Mouse (Mus musculus) urinary bladder, adult 2 months (tissue): ENCODE measurements around the gene Gldc. TPM values are rescaled to one million over a fixed set of nuclear protein-coding genes. Genes with fewer than 3 reads are reported as not detected.

Experiments
- DNase-seq: peaks from one replicate; pipeline ENCODE4 v3.0.0; 2022; ENCODE audit warnings: low spot score
- polyA plus RNA-seq: library from polyadenylated mRNA; depleted of rRNA; stranded (reverse); fragments of >200 nt; gene quantifications from 2 replicates; pipeline ENCODE4 v1.2.3, GENCODE M21; 2012; rRNA removed

The Gldc gene
- polyA plus RNA-seq, 1 experiment = 39.4 TPM

DNA sequence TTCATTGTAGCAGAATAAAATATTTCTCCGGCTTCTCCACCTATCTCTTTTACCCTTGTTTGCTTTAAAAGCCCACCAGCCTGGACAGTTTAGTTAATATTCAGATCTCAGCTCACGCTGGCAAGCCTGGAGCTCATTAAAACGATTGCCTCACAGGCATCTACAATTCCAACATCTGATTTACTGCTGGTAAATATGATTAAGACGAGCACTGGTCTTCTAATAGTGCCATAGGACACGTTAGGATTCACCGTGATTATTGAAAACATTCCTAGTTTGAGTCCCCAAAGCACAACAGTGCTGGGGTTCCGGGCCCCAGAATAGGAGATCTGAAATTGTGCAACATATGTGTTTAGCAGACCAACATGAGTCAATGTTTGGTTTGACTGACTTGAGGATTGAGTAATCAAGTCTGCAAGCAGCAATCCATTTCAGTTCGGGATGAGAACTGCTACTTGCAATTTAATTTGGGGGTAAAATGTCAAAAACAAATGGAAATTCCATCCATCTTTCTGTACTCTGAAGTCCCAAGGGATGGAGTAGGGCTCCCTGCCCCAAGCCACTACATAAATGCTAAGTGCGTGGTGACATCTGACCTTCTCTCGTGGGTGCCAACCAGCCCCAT is 67.9 kb downstream of the Gldc start:
- no peak for DNase-seq

DNA sequence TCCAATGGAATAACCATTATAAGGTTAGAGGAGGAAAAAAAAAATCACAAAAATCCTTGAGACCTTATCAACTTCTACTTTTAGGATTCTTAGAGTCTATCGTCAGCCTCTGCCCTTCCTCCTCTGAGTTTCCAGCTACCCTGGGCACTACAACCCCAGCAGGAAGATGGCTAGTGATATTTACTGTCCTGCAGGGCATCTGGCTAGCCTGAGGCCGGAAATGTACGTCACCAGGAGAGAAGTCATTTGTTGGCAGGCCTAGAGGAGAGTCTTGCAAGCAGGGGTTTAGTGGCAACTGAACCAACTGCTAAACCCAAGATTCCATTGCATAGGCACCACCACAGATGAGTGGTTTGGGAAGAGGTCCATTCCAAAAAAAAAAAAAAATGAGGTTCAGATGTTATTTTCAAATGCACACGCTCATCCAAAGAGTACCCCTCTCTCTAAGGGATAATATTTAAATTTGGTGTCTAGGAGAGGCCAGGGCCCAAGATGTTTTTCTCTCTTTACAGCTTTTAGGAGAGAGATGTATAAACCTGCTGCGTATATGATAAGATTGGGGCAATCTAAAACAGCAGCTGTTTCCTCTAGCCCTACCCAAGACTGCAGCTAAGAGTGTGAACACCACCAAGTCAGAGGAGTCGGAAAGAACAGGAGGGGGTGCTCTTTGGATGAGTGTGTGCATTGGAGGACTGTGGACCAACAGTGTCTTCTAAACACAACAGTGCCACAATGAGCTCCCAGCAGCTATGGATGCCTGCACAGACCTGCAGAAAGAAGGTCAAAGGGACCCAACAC is 70.0 kb downstream of the Gldc start:
- DNase-seq = no peak

DNA sequence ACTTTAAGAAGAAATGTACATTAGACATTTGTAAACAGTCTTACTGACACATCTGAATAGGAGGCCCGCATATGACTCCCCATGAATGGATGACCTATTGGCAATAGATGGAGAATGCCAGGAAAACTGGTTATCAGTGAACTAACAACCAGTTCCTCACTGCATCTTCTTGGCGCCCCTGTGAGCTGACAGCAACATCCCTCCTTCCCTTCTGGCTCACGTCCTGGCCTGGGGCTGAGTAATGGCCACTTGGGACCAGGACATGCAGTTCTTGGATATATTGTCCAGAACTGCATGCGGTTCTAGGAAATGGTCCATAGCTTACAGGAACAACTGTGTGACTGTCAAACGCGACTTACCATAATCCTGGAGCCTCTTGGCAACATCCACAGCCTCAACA is 72.6 kb downstream of the Gldc start:
- DNase-seq = no peak

DNA sequence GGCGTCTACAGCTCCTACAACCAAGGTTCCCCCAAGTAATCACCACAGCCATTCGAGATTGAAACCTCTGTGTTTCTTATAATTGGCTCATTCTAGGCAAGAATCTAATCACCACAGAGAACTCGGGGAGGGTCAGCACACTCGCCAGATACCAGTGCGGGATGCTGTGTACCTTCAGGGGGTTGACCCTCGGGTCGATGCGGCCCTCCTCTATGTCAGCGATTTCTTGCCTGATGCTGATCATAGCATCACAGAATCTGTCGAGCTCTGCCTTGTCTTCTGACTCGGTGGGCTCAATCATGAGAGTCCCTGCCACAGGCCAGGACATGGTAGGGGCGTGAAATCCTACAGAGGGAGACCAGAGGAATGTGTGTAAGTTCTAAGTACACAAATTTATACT is 74.7 kb downstream of the Gldc start:
- no peak for DNase-seq

DNA sequence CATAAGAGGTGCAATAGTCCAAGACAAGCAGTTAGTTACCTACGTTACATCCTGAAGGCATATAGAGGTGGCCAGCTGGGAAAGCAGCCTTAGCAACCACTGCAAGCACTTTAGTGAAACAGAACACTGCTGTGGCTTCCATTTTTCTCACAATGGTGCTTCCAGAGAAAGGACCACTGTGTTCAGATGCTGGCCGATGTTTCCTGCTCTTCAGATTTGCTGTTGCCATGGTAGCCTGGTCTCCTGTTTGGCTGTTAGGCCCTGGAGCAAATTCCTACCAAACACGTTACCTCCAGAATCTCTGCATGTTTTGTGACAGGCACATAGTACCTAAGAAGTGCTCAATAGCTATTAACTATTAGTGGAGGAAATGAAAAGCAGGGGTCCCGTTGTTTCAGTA is 78.2 kb downstream of the Gldc start:
- no peak for DNase-seq

DNA sequence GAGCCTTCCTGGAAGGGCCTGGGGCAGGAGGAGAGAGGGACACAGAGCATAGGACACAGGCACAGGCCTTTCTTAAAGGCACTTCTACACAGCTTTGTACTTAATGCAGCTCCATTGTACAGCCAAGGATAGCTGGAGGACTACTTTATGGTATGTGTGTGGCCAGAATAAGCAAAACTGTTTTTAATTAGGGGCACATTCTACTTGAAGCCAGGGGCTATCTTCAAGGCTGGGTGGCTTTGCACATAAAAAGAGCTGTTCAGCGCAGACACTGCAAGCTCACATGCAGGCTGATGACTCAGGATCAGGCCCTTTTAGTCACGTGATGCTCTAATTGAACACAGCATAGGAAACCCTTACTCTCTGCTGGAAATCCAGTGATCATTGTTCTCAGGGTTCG is 79.0 kb downstream of the Gldc start:
- no peak for DNase-seq

DNA sequence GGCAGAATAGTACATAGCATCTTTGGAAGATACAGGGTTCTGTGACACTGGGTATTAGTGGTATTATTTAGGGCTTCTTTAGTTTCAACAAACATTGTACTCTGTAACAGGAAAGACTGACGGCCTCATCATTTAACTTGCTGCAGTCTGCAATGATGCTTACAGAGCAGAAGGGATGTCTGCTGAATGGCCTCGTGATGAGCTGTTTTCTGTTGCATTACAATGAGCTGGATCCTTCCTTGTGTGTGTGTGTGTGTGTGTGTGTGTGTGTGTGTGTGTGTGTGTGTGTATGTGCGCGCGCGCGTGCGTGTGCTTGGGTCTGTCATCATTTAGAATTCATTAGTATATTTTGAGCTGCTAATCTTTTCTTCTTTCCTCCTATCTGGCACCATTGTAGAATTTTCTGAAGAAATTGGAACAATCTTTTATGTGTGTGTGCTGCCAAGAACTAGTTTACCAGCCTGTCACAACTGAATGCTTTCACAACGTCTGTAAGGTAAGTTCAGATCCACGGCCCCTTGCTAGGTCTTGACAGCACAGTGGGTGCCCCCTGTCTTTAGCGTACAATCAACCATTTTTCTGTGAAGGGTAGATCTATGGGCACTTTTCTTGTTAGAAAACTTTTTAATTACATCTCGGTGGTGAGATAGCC is 83.5 kb downstream of the Gldc start:
- no peak for DNase-seq

DNA sequence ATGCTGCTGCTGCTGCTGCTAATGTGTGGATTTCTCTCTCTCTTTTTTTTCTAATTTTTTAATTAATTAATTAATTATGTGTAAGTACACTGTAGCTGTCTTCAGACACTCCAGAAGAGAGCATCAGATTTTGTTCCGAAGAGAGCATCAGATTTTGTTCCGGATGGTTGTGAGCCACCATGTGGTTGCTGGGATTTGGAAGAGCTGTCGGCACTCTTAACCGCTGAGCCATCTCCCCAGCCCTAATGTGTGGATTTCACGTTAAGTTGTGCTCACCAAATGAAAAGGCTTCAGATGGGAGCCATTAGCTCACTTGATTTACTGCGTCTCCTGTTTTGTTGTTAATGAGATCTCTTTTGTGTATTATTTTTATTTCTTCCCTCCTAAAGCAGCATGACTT is 85.1 kb downstream of the Gldc start:
- DNase-seq = no peak

DNA sequence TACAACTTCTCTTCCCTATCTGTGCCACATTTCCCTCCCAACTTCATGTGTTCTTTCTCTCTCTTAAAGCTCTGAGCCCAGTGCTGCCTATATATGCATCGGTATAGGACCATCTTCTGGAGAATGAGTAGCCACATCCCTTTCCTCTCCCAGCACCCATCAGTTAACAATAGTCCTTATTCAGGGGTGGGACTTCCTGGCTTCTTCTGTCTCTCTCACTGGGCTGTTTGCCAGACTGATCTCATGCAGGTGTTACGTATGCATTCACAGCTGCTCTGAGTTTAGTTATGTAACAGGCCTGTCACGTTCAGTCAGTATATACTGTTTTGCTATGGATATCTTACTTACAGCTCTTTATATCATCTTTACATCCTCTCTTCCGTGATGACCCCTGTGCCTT is 109.4 kb downstream of the Gldc start:
- no peak for DNase-seq

DNA sequence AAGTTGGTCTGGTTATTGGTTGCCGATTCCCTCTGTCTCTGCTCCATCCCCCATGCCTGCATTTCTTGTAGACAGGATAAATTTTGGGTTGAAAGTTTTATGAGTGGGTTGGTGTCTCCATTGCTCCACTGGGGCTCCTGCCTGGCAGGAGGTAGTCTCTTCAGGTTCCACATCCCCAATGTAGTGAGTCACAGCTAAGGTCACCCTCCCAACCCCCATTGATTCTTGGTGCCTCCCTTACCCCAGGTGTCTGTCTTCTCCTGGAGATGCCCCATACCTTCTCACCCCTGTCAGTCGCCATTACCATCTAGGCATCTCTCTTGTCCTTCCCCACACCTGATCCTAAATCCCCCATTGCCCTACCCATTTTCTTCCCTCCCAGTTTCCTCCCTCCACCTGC is 121.0 kb downstream of the Gldc start:
- no peak for DNase-seq

DNA sequence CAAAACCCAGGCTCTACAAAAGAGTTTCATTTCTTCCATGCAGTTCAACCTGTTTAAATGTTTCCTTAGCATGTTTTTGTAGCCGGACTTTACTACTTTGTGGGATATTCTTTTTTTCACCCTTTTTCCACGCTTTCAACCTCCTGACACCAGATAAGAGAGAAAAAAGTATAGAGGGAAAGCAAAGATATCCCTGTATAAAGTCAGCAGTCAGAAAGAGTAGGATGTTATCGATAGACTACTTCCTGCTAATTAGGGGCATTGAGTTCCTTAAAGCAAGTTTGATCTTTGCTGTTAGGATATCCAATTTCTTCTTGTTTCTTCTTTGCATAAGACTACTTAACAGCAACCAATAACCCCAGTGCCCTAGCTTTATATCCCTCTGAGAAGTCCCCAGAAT is 123.8 kb downstream of the Gldc start:
- no peak for DNase-seq

DNA sequence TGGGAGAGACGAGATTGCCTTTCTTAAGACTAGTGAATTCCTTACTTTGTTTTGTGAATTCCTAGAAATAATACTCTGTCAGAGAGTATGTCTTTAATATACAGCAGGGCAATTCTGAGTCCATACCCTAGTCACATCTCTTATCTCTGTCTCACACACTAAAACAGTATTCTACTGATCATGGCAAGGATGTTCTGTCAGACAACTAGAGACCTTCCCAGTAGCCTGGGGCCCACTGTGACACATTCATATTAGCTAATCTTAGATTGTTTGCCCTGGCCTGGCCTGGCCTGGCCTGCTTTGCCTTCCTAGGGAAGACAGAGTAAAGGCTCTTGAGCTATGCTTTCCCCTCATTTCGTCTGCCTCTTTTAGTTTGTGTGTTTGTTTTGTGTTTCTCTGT is 124.6 kb downstream of the Gldc start:
- DNase-seq = no peak

Other genes with a start within 250 kb of the Gldc start
- gene Trpd52l3, start 171.6 kb downstream of the Gldc start, polyA plus RNA-seq = not detected in 2 replicates
- gene Uhrf2, start 144.9 kb downstream of the Gldc start, polyA plus RNA-seq = 49.3 and 56.0 TPM in 2 replicates
- gene Mbl2, start 57.5 kb upstream of the Gldc start, polyA plus RNA-seq = 0.06 TPM in 1 of 2 replicates, not detected in the other